Mouse (Mus musculus) megakaryocyte, embryonic 14.5 days (primary cell): ENCODE measurements at regions not wholly inside any gene's neighbourhood (a gene's known extent, or its start where the extent isn't known, plus 50 kb on each side); places are given as distances from the start of the nearest gene placed in this dataset.

Experiments used
- H3K27me3 ChIP-seq: replicated peaks from 2 replicates; pipeline ENCODE3; 2012; ENCODE audit warnings: inconsistent platforms
- H3K36me3 ChIP-seq: replicated peaks from 2 replicates; pipeline ENCODE3; 2012; ENCODE audit warnings: low read length, inconsistent platforms, mixed read lengths
- H3K4me1 ChIP-seq: 2 replicates; pipeline ENCODE4 v1.6.1; 2012; ENCODE audit warnings: inconsistent platforms
- H3K4me3 ChIP-seq: replicated peaks from 2 replicates; pipeline ENCODE3; 2012; ENCODE audit warnings: moderate library complexity, mild to moderate bottlenecking, inconsistent platforms
- H3K9me3 ChIP-seq: 2 replicates; pipeline ENCODE4 v1.6.1; 2012; ENCODE audit warnings: inconsistent platforms
- FLI1 ChIP-seq: IDR thresholded peaks from 2 replicates; pipeline ENCODE4 v1.6.1; 2012; ENCODE audit warnings: low read length, inconsistent platforms, mixed read lengths
- GATA1 ChIP-seq: IDR thresholded peaks from 3 replicates; pipeline ENCODE4 v1.6.1; 2012; ENCODE audit warnings: mixed read lengths, low read length, inconsistent platforms, borderline replicate concordance

- Histone ChIP-seq H3K4me3 (no peak overlapping the region), H3K4me1 (peaks cover 13% of the 10 kb centered on the region), H3K9me3 (peaks cover 15% of the 10 kb centered on the region; the same call in 1 of the 2 replicates), H3K36me3 (no peaks in the 10 kb centered on the region), H3K27me3 (peaks cover 28% of the 10 kb centered on the region)
- no peak for TF ChIP-seq FLI1
- TF ChIP-seq GATA1 = no peak
Observed at GRCm38 (mm10) chr13:56350705-56351400, 54.5 kb upstream of the Cxcl14 start.

DNA sequence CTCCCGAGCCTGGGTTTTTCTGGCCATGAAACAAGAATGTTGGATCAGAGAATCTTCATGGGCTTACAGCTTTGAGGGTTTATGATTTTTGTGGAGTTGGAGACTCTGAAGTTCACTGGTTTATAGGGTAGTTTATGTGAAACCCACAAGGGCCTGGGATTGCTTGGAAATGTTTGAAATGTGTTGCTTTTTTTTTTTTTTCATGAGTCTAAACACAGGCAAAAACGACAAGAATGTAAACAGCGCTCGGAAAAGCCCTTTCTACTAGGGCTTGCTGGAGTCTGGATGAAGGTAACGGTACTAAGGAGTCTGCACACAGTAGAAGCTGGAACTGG lies 55.0 kb upstream of the Cxcl14 start:
- Histone ChIP-seq H3K4me1 (peaks cover 13% of the 10 kb centered on the region), H3K4me3 (no peak overlapping the region), H3K9me3 (peaks cover 15% of the 10 kb centered on the region; the same call in 1 of the 2 replicates), H3K36me3 (no peaks in the 10 kb centered on the region), H3K27me3 (peaks cover 28% of the 10 kb centered on the region)
- TF ChIP-seq GATA1 = no peak
- no peak for TF ChIP-seq FLI1

- Histone ChIP-seq H3K4me3 (no peak overlapping the region), H3K36me3 (no peaks in the 10 kb centered on the region), H3K27me3 (peaks cover 33% of the 10 kb centered on the region), H3K4me1 (peaks cover 13% of the 10 kb centered on the region), H3K9me3 (peaks cover 15% of the 10 kb centered on the region; the same call in 1 of the 2 replicates)
- TF ChIP-seq GATA1 (no peak), FLI1 (no peak)
Observed at GRCm38 (mm10) chr13:56352436-56352835, 56.1 kb upstream of the Cxcl14 start.

DNA sequence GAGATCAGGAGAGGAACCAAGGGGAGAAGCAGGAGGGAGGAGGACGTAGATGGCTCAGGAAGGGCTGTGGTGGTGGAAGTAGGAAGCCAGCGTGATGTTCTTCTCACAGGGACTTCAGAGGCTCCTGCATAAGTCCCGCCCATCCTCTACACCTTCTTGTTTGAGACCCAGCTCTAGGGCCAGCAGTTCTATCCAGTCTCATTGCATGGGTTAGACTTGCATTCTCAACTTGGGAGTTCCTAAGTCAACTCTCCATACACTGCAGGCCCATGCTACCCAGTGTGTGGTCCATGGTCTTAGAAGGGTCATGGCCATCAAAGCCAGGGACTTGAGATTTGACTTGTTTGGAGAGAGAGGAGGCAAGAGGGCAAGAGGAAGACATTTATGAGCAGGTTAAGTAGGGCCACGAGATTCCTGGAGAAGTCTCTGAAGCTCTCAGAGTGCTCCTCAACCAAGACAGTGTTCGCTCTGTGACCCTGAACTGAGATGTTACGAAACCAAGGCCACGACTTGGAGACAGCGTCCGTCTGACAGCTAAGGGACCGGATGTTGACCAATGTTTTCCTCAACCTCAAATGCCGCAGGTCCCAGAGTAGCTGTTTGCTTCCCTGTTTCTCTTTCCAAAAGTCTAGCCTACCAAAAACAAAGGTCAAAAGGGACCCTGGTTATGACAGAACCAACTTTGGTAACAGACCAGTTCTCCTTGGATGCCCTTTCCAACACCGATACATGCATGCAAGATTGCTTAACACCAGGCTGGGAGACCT lies 56.7 kb upstream of the Cxcl14 start:
- peaks cover 13% of the 10 kb centered on the region for H3K4me1 ChIP-seq
- no peaks in the 10 kb centered on the region for H3K36me3 ChIP-seq
- no peak overlapping the region for H3K4me3 ChIP-seq
- H3K9me3 ChIP-seq = peaks cover 15% of the 10 kb centered on the region; the same call in 1 of the 2 replicates
- H3K27me3 ChIP-seq = peaks cover 28% of the 10 kb centered on the region
- no peak for TF ChIP-seq GATA1
- TF ChIP-seq FLI1 = no peak

GRCm38 (mm10) chr13:56353921-56354320 lies 57.6 kb upstream of the Cxcl14 start:
- peaks cover 15% of the 10 kb centered on the region; the same call in 1 of the 2 replicates for H3K9me3 ChIP-seq

DNA sequence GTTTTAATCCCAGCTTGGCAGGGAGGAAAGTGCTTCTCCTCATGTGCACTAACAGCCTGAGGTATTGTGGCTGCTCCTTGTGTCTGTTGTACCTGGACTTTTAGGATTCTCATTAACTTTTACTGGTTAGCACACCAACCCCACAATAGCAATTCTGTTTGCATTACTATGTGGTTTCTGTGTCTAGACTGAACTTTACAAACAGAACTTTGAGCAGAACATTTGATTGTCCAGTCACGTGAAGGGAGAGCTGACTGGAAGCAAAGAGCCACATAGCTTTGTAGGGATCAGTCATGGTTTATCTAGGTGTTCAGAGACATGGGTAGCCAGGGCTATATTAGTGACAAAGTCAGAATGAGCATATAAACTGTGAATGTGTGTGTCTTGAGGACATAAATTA lies 58.3 kb upstream of the Cxcl14 start:
- Histone ChIP-seq H3K27me3 (peaks cover 28% of the 10 kb centered on the region), H3K4me1 (peaks cover 13% of the 10 kb centered on the region), H3K36me3 (no peaks in the 10 kb centered on the region), H3K9me3 (peaks cover 15% of the 10 kb centered on the region; the same call in 1 of the 2 replicates), H3K4me3 (no peak overlapping the region)
- TF ChIP-seq GATA1 = no peak
- TF ChIP-seq FLI1 = no peak

More at GRCm38 (mm10) chr13:56353921-56354320, 57.6 kb upstream of the Cxcl14 start:
- TF ChIP-seq GATA1 = no peak
- TF ChIP-seq FLI1 = no peak
- no peaks in the 10 kb centered on the region for H3K36me3 ChIP-seq
- peaks cover 30% of the 10 kb centered on the region for H3K27me3 ChIP-seq
- H3K4me1 ChIP-seq = peaks cover 13% of the 10 kb centered on the region
- peak overlapping the region; percentile 39 for H3K4me3 ChIP-seq

DNA sequence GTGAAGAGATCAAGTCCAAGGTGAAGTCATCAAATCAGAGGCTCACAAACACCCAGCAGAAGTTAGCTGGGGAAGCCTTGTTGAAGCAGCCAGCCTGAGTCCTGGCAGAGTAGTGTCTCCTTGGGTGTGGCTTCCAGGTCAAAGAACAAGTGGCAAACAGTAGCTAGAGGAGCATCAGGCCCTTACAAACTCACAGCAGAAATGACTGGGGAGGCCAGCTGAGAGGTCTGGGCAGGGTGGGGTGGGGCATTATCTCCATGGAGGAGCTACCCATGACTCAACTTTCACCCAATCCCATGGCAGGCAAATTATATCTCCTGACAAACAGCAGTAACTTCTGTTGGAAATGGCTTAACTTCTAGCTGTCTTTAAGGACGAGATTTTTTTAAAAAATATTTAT lies 60.6 kb upstream of the Cxcl14 start:
- H3K36me3 ChIP-seq = no peaks in the 10 kb centered on the region
- TF ChIP-seq FLI1 (no peak), GATA1 (no peak)
- no peak overlapping the region for H3K4me3 ChIP-seq
- H3K9me3 ChIP-seq = peaks cover 13% of the 10 kb centered on the region; the same call in 1 of the 2 replicates
- H3K27me3 ChIP-seq = peaks cover 26% of the 10 kb centered on the region
- H3K4me1 ChIP-seq = peaks cover 11% of the 10 kb centered on the region

DNA sequence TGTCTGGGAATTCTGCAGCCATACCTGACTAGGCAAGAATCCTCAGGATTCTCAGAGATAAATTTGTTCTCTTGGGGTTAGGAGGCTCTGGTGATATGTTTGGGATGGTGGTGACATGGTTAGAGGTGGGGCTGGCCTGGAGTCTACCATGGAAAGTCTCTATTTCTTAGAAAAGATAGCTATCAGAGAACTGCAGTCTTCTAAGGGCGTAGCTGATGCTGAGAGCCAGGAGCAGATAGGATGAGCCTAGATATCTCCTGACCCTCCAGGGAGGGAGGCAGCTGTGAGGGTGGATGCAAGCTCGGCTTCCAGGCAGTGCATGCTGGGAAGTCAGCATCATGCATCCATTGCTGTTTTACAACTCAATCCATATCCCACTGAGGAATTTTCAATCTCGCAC lies 61.6 kb upstream of the Cxcl14 start:
- no peak overlapping the region for H3K4me3 ChIP-seq
- H3K27me3 ChIP-seq = peaks cover 26% of the 10 kb centered on the region
- peaks cover 1% of the 10 kb centered on the region for H3K4me1 ChIP-seq
- H3K36me3 ChIP-seq = no peaks in the 10 kb centered on the region
- H3K9me3 ChIP-seq = peaks cover 3% of the 10 kb centered on the region; the same call in 1 of the 2 replicates
- TF ChIP-seq FLI1 = no peak
- TF ChIP-seq GATA1 = no peak

DNA sequence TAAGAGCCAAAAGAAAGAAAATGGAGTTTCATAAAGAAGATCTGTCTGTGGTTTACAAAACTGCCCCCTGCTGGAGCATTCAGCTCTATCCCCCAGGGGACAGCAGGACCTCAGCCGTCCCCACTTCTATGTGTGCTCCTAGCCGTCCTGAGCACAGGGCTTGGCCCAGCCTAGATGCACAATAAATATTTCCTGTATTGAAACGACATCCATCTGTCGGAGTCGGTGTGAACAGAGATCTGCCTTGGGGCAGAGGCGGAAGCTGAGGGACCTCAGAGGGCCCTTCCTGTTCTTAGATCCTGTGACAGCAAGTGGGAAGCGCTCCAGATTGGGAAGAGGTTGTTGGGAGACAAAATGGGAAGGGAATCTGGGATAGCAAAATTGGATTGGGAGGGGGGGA lies 62.5 kb upstream of the Cxcl14 start:
- Histone ChIP-seq H3K4me1 (no peaks in the 10 kb centered on the region), H3K36me3 (no peaks in the 10 kb centered on the region), H3K4me3 (no peak overlapping the region), H3K9me3 (no peaks in the 10 kb centered on the region), H3K27me3 (peaks cover 26% of the 10 kb centered on the region)
- no peak for TF ChIP-seq FLI1
- TF ChIP-seq GATA1 = no peak

DNA sequence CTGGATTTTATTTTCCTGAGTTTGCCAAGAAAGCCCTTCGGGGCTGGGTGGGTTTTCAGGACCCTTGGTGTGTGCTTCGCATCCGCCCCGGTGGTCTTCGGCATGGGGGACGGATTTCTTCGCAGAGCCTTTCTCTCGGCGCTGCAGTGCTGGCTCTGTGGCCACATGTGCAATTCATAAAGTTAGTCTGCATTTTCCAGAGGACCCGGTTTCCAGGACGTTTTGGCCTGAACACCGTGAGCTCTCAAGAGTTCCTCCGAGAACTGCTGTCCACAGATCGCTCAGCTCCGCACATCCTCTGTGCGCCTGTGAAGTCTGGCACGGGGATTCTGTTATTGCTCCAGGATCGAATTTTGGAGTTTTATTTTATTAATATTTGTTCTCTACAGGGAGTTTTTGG lies 63.2 kb upstream of the Cxcl14 start:
- H3K36me3 ChIP-seq = no peaks in the 10 kb centered on the region
- no peaks in the 10 kb centered on the region for H3K4me1 ChIP-seq
- H3K9me3 ChIP-seq = no peaks in the 10 kb centered on the region
- H3K27me3 ChIP-seq = peaks cover 22% of the 10 kb centered on the region
- TF ChIP-seq GATA1 (no peak), FLI1 (no peak)
- no peak overlapping the region for H3K4me3 ChIP-seq
